Mouse (Mus musculus) spleen, adult 2 months (tissue): ENCODE results near the gene Olfr1112. TPM values are rescaled to one million over a fixed set of nuclear protein-coding genes. Genes with fewer than 3 reads are reported as not detected.
"Not testable (repeated sequence)": the region's sequence is repeated elsewhere in the genome, so short reads cannot be mapped to it uniquely, and the experiment has no call there.

Source experiments
- DNase-seq, 2 experiments: peaks; one replicate each; pipeline versions ENCODE4 v3.0.0 to v3.0.0-alpha.2; 2012 to 2021; ENCODE audit warnings: low spot score in 2 of 2, low read depth in 1 of 2
- H3K27ac ChIP-seq: fragments of 200-500 bp; 2 replicates; pipeline ENCODE4 v1.5.1; 2012; ENCODE audit warnings: low read length, inconsistent platforms; ENCODE audit not compliant: insufficient read depth
- H3K27me3 ChIP-seq: fragments of 200-500 bp; 2 replicates; pipeline ENCODE4 v1.6.1; 2012; ENCODE audit warnings: mild to moderate bottlenecking, moderate library complexity, low read length, inconsistent platforms; ENCODE audit not compliant: control insufficient read depth, insufficient read depth
- H3K36me3 ChIP-seq: fragments of 200-500 bp; 2 replicates; pipeline ENCODE4 v1.6.1; 2012; ENCODE audit warnings: mild to moderate bottlenecking, low read length, inconsistent platforms; ENCODE audit not compliant: control insufficient read depth, insufficient read depth
- H3K4me1 ChIP-seq: fragments of 200-500 bp; 2 replicates; pipeline ENCODE4 v1.6.1; 2011; ENCODE audit warnings: inconsistent platforms; ENCODE audit not compliant: control insufficient read depth, insufficient read depth, insufficient read length
- H3K4me3 ChIP-seq: fragments of 200-500 bp; 2 replicates; pipeline ENCODE4 v1.5.1; 2011; ENCODE audit warnings: mild to moderate bottlenecking, inconsistent platforms; ENCODE audit not compliant: insufficient read depth, insufficient read length; ENCODE audit errors: extremely low read depth
- CTCF ChIP-seq: fragments of 200-500 bp; IDR thresholded peaks from 2 replicates; pipeline ENCODE4 v1.5.1; 2011; ENCODE audit warnings: mild to moderate bottlenecking, inconsistent platforms; ENCODE audit not compliant: insufficient read depth, insufficient read length, insufficient replicate concordance; ENCODE audit errors: extremely low read depth
- POLR2A ChIP-seq: fragments of 200-500 bp; IDR thresholded peaks from 2 replicates; pipeline ENCODE4 v1.6.1; 2011; ENCODE audit warnings: low read depth, low read length, inconsistent platforms
- WGBS: fragments of 180-500 bp; shearing (Covaris S2); methylation state at CpG from one replicate; pipeline ENCODE4 v1.1.7; 2018; 5-methylcytosine and 5-hydroxymethylcytosine counted together
- polyA plus RNA-seq: library from polyadenylated mRNA; depleted of rRNA; stranded (reverse); fragments of >200 nt; gene quantifications from 2 replicates; pipeline ENCODE4 v1.2.3, GENCODE M21; 2012; rRNA removed

Gene Olfr1112
- not detected in 2 replicates for polyA plus RNA-seq

GRCm38 (mm10) chr2:87187498-87187897, at the start of gene Olfr1112:
Gene Olfr1112 (plus strand): TSS chr2:87187798.
- no peak within 1 kb of the TSS for H3K27ac ChIP-seq
- WGBS: 89% methylated on average over 1 of the region's 1 CpGs
- no peaks in the 10 kb centered on the region for H3K27me3 ChIP-seq
- no peaks in the 10 kb centered on the region for H3K36me3 ChIP-seq
- H3K4me1 ChIP-seq: no peaks in the 10 kb centered on the region
- no peak within 1 kb of the TSS for H3K4me3 ChIP-seq
- DNase-seq: no peak
- TF ChIP-seq POLR2A: no peak
- no peak for TF ChIP-seq CTCF

DNA sequence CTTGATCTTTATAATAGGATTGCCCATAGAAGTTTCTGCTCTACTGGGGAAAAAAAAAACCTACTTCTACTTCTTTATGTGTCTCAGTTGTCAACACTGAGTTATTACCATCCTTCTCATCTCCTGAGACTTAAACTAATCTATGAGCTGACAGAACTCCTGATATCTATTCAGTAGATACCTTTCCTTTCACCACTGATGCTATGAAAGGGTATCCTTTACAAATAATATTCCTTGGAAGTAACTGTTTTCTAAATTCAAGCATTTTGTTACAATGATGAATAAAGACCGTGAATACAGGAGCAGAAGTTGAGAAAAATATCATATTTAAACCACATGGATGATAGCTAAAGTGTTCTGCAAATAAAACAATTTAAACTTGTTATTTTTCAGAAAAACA, 47.4 kb upstream of the Olfr1112 start, which contains the start of gene Olfr1110:
TSS of gene Olfr1110 (minus strand) at position 101 of the 400 bp plus-strand sequence.
- Histone ChIP-seq H3K36me3 (no peaks in the 10 kb centered on the region), H3K4me1 (no peaks in the 10 kb centered on the region), H3K27ac (no peak within 1 kb of the TSS), H3K27me3 (no peaks in the 10 kb centered on the region), H3K4me3 (no peak within 1 kb of the TSS)
- no peak for DNase-seq
- 75% methylated on average over 1 of the region's 1 CpGs for WGBS
- TF ChIP-seq POLR2A: no peak
- no peak for TF ChIP-seq CTCF

- H3K4me3 ChIP-seq: no peak within 1 kb of the TSS
- TF ChIP-seq POLR2A: no peak
- TF ChIP-seq CTCF: no peak
- no peaks in the 10 kb centered on the region for H3K27me3 ChIP-seq
- H3K27ac ChIP-seq: no peak within 1 kb of the TSS
- no peaks in the 10 kb centered on the region for H3K36me3 ChIP-seq
- no peak for DNase-seq
- no peaks in the 10 kb centered on the region for H3K4me1 ChIP-seq
Observed at GRCm38 (mm10) chr2:87152524-87152923, 35.1 kb upstream of the Olfr1112 start, which contains the start of gene Olfr1111. Gene Olfr1111 (minus strand): TSS chr2:87152624.

GRCm38 (mm10) chr2:87167731-87168130, 19.9 kb upstream of the Olfr1112 start:
- DNase-seq, H3K4me3 ChIP-seq, H3K27me3 ChIP-seq, H3K4me1 ChIP-seq, H3K36me3 ChIP-seq, H3K27ac ChIP-seq: not testable (repeated sequence)
- 71% methylated on average over 2 of the region's 2 CpGs for WGBS

DNA sequence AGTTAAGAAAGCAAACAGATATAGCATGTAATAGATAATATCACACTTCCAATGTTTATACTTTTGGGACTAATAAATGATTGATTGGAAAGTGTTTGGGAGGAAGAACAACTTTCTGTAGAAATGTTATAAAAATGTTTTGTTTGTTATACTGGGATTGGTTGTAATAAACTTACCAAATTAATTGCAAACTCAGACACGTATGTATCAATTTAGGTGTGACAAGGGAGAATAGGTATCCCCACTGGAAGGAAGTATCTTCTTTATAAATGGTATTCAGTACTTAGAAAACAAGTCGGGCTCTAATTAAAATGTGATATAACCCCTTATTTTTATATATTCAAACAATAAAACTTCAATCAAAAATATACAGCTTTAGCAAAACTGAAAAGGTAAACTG, 21.1 kb downstream of the Olfr1112 start, which contains the start of gene Olfr1113:
TSS of gene Olfr1113 (plus strand) at position 301 of the 400 bp plus-strand sequence.
- DNase-seq: no peak
- Histone ChIP-seq H3K4me1 (no peaks in the 10 kb centered on the region), H3K36me3 (no peaks in the 10 kb centered on the region), H3K27ac (no peak within 1 kb of the TSS), H3K27me3 (no peaks in the 10 kb centered on the region), H3K4me3 (no peak within 1 kb of the TSS)
- 80% methylated on average over 2 of the region's 2 CpGs for WGBS
- no peak for TF ChIP-seq CTCF
- TF ChIP-seq POLR2A: no peak

Other genes starting within 250 kb of the Olfr1112 start
- gene Olfr1099, start 227.1 kb upstream of the Olfr1112 start, polyA plus RNA-seq: not detected in 2 replicates
- not detected in 2 replicates for gene Olfr1100, start 207.8 kb upstream of the Olfr1112 start, polyA plus RNA-seq
- not detected in 2 replicates for gene Olfr1101, start 196.6 kb upstream of the Olfr1112 start, polyA plus RNA-seq
- not detected in 2 replicates for gene Olfr1102, start 189.4 kb upstream of the Olfr1112 start, polyA plus RNA-seq
- not detected in 2 replicates for gene Olfr1104, start 160.7 kb upstream of the Olfr1112 start, polyA plus RNA-seq
- not detected in 2 replicates for gene Olfr1105, start 151.3 kb upstream of the Olfr1112 start, polyA plus RNA-seq
- gene Olfr1106, start 135.5 kb upstream of the Olfr1112 start, polyA plus RNA-seq: not detected in 2 replicates
- gene Olfr1107, start 112.0 kb upstream of the Olfr1112 start, polyA plus RNA-seq: not detected in 2 replicates
- not detected in 2 replicates for gene Olfr1109, start 91.8 kb upstream of the Olfr1112 start, polyA plus RNA-seq
- not detected in 2 replicates for gene Olfr259, start 73.2 kb upstream of the Olfr1112 start, polyA plus RNA-seq
- gene Olfr1110, start 47.5 kb upstream of the Olfr1112 start, polyA plus RNA-seq: not detected in 2 replicates
- gene Olfr1111, start 35.2 kb upstream of the Olfr1112 start, polyA plus RNA-seq: not detected in 2 replicates
- gene Olfr1113, start 21.2 kb downstream of the Olfr1112 start, polyA plus RNA-seq: not detected in 2 replicates
- gene Olfr1115, start 60.2 kb downstream of the Olfr1112 start, polyA plus RNA-seq: not detected in 2 replicates
- not detected in 2 replicates for gene Olfr1116, start 79.7 kb downstream of the Olfr1112 start, polyA plus RNA-seq
- gene Olfr1118, start 119.8 kb downstream of the Olfr1112 start, polyA plus RNA-seq: not detected in 2 replicates
- gene Olfr1120, start 167.0 kb downstream of the Olfr1112 start, polyA plus RNA-seq: not detected in 2 replicates
- gene Olfr1121, start 182.1 kb downstream of the Olfr1112 start, polyA plus RNA-seq: not detected in 2 replicates
- not detected in 2 replicates for gene Olfr1122, start 198.1 kb downstream of the Olfr1112 start, polyA plus RNA-seq
- gene Olfr1123, start 228.8 kb downstream of the Olfr1112 start, polyA plus RNA-seq: not detected in 2 replicates
- gene Olfr1124, start 242.5 kb downstream of the Olfr1112 start, polyA plus RNA-seq: not detected in 2 replicates